Mouse (Mus musculus) olfactory bulb, adult 2 months (tissue): ENCODE results near the gene Dock2. TPM values are rescaled to one million over a fixed set of nuclear protein-coding genes. Genes with fewer than 3 reads are reported as not detected.

Source experiments
- H3K27ac ChIP-seq: fragments of 200-500 bp; 2 replicates; pipeline ENCODE4 v1.5.1; 2012; ENCODE audit warnings: low read depth, low read length; ENCODE audit not compliant: insufficient read depth
- H3K4me1 ChIP-seq: fragments of 200-500 bp; 2 replicates; pipeline ENCODE4 v1.6.1; 2012; ENCODE audit warnings: low read length; ENCODE audit not compliant: control insufficient read depth, insufficient read depth
- H3K4me3 ChIP-seq: fragments of 200-500 bp; 2 replicates; pipeline ENCODE4 v1.5.1; 2012; ENCODE audit warnings: mild to moderate bottlenecking, low read depth, low read length, moderate library complexity; ENCODE audit not compliant: insufficient read depth
- CTCF ChIP-seq: fragments of 200-500 bp; IDR thresholded peaks from 2 replicates; pipeline ENCODE4 v1.5.1; 2012; ENCODE audit warnings: low read depth, mild to moderate bottlenecking, low read length, moderate library complexity; ENCODE audit not compliant: insufficient read depth
- POLR2A ChIP-seq: fragments of 200-500 bp; IDR thresholded peaks from 2 replicates; pipeline ENCODE4 v1.6.1; 2012; ENCODE audit warnings: mild to moderate bottlenecking, low read depth, low read length, moderate library complexity; ENCODE audit not compliant: insufficient read depth
- WGBS: fragments of 180-500 bp; shearing (Covaris S2); methylation state at CpG from one replicate; pipeline ENCODE4 v1.1.7; 2018; 5-methylcytosine and 5-hydroxymethylcytosine counted together
- polyA plus RNA-seq: library from polyadenylated mRNA; stranded (reverse); fragments of >200 nt; gene quantifications from 2 replicates; pipeline ENCODE4 v1.2.4, GENCODE M21; 2012; ENCODE audit warnings: low replicate concordance; ENCODE audit not compliant: missing spikeins, insufficient read depth, insufficient read length

Dock2 gene
- polyA plus RNA-seq, 1 experiment = not detected

DNA sequence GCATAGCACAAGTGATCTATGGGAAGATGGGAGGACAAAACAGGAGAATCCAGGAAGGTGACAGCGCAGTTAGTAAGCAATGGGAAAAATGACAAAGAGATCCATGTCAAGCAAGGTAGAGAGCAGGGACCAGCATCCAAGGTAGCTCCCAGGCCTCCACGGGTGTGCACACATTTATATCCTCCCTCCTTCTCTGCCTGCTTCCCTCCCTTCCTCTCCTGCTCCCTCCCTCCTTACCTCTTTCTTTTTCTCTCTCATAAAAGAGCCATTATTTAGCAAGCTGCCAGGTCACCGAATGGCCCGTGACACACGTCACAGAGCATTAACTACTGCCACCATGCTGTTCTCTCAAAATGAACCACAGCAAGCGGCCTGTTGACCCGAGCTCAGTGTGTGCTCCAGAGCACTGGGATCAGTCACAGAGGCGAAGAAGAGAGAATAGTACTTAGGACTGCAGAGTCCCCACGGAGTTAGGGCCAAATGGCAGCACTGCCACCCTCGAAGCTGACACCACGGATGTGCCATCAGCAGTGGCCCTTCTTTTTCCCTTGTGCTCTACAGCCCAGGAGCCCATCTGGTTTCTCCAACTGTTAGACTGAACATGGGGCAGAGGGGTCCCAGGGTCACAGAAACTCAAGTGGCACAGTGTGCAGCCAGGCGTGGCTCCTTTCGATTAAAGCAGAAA is 499.4 kb downstream of the Dock2 start:
- H3K27ac ChIP-seq = no peak overlapping the region
- TF ChIP-seq CTCF (no peak), POLR2A (no peak)
- WGBS = 69% methylated on average over 13 of the region's 13 CpGs

DNA sequence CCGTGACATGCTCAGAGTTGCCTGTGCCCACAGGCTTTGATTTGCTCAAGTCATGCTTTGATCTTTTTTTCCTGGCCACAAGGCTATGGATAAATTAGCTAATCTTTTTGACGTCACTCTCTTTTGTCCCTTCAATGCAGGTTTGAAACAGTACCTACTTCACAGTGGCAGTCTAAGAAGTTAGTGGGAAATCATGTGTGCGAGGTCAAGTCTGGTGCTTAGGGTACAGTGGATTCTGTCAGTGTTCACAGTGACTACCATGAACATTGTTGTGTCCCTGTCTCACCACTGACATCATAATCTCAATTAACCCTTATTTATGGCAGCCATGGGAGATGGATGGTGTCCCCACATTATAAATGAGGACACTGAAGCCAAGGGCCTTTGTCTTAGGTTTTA is 506.6 kb downstream of the Dock2 start:
- 24% methylated on average over 3 of the region's 3 CpGs for WGBS
- Histone ChIP-seq H3K4me1 (peaks cover 15% of the 10 kb centered on the region), H3K4me3 (no peak overlapping the region), H3K27ac (no peak overlapping the region)
- TF ChIP-seq POLR2A (no peak), CTCF (no peak)

More for the DNA sequence above, 499.4 kb downstream of the Dock2 start:
- Histone ChIP-seq H3K4me1 (no peaks in the 10 kb centered on the region), H3K4me3 (no peak overlapping the region)

DNA sequence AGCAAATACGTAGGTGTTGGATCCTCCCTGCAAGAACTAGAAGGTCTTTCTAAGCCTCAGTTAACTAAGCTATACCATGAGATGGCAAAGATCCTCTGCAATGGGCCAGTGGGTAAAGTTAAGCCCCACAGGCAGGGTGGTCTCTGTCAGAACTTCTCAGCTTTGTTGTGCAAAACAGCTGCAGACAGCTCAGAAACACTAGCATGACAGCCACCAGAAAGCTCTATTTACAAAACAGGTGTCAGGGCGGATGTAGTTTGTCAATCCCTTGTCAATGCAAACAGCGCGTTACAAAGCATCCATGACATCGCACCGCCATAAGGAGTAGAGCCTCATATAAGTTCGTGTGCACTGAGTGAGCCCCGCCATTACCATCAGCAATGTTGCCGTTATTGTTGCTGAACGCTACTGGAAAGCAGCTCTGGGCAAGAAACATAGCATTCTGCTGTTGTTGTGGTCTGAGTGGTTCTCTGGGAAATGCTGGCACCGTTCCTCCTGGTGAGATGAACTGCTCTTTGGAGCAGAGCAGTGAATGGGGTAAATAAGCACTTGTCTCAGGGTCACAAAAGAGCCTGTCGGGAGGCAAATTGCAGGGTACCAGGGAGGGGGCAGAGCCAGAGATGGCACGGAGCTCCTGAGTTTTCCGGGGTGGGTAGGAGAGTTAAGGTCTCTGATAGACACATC is 507.2 kb downstream of the Dock2 start:
- no peak overlapping the region for H3K4me3 ChIP-seq
- H3K4me1 ChIP-seq = peaks cover 20% of the 10 kb centered on the region
- 19% methylated on average over 14 of the region's 14 CpGs for WGBS
- H3K27ac ChIP-seq = peak overlapping the region; percentile 71
- TF ChIP-seq CTCF (no peak), POLR2A (no peak)

DNA sequence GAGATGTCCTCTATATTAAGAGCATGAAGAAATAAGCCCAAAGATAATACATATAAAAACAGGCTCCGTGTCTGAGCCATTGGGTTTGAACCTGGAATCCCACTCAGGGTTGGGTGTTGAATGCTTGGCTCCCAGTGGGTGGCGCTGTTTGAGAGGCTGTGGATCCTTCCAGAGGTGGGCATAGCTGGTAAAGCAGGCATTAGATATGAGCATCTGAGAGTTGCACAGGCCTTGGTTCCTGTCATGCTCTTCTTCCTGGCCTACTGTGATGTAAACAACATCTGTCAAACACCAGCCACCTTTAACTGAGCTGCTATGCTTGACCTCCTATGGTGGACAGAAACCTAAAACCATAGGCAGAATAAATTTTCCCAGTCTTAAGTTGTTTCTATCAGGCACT is 507.8 kb downstream of the Dock2 start:
- WGBS = 52% methylated on average over 2 of the region's 2 CpGs
- Histone ChIP-seq H3K27ac (peak overlapping the region; percentile 71), H3K4me1 (peaks cover 20% of the 10 kb centered on the region), H3K4me3 (no peak overlapping the region)
- TF ChIP-seq CTCF = peak; percentile 48; the same call in 1 of the 2 replicates
- no peak for TF ChIP-seq POLR2A

DNA sequence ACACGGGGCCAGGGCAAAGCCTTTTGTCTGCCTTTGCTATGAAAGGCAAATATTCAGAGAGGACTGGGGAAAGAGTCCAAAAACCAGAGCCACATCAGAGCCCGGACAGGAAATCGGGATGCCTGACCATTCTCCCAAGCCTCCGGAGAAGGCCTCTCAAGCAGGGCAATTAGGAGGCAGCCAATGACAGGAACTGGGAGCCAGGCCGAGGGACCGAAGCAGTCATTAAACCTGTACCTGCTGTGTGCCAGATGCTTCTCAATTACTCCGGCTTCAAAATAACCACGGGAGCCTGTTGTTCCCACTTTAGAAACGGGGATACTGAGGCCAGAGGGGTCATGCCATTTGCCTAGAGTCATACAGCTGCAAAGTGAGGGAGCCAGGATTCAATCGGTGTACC is 511.7 kb downstream of the Dock2 start:
- no peak overlapping the region for H3K4me3 ChIP-seq
- WGBS = 46% methylated on average over 10 of the region's 10 CpGs
- TF ChIP-seq CTCF = no peak
- TF ChIP-seq POLR2A = no peak
- H3K27ac ChIP-seq = no peak overlapping the region
- H3K4me1 ChIP-seq = peaks cover 20% of the 10 kb centered on the region

DNA sequence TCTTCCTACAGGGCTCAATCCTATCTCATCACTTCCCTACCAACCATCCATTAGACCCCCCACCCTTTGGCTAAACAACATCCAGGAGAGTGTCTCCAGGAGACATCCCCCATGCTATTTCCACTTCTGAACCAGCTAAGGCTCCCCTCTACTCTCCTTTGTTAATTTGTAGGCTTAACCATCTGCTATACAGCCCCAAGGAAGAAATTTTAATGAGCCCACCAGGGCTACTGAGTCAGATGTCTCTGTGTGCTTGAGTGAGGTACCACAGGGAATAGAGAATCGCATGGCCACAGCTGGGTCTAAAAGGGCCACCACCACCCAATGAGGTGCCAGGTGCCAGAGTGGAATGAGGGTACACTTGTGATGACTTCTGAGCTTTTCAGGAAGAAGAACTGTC is 519.6 kb downstream of the Dock2 start:
- 97% methylated on average over 1 of the region's 1 CpGs for WGBS

DNA sequence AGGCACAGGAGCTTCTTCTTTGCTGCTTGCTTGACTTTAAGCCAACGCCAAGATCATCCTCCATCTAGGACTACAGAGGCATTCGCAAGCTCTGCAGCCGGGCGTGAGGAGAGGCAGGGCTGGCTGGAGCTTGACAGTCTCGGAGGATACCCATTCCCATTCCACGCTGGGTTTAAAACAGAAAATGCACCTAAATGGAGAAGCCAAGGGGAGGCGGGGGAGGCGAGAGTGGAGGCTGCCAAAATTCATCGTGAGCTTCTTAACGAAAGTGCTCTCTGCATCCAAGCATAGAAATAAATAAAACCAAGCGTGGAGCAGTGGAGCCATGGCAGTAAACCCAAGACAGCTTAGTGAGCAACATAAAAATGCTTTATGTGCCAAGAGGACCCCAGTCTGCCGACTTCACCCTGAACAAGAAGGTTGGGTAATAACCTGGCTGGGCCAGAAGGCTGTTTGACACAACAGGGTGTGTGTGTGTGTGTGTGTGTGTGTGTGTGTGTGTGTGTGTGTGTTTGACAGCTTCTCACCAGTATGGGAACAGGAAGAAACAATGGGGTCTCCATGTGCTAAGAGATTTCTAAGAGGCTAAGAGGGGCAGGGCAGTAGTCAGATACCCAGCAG is 524.7 kb downstream of the Dock2 start:
- Histone ChIP-seq H3K4me1 (no peaks in the 10 kb centered on the region; the same call in 1 of the 2 replicates), H3K4me3 (no peak overlapping the region), H3K27ac (no peak overlapping the region)
- TF ChIP-seq CTCF = no peak
- TF ChIP-seq POLR2A = no peak
- 58% methylated on average over 12 of the region's 12 CpGs for WGBS

More for the DNA sequence above, 519.6 kb downstream of the Dock2 start:
- no peak overlapping the region for H3K27ac ChIP-seq
- H3K4me1 ChIP-seq = no peaks in the 10 kb centered on the region
- no peak for TF ChIP-seq CTCF
- no peak for TF ChIP-seq POLR2A
- H3K4me3 ChIP-seq = no peak overlapping the region

DNA sequence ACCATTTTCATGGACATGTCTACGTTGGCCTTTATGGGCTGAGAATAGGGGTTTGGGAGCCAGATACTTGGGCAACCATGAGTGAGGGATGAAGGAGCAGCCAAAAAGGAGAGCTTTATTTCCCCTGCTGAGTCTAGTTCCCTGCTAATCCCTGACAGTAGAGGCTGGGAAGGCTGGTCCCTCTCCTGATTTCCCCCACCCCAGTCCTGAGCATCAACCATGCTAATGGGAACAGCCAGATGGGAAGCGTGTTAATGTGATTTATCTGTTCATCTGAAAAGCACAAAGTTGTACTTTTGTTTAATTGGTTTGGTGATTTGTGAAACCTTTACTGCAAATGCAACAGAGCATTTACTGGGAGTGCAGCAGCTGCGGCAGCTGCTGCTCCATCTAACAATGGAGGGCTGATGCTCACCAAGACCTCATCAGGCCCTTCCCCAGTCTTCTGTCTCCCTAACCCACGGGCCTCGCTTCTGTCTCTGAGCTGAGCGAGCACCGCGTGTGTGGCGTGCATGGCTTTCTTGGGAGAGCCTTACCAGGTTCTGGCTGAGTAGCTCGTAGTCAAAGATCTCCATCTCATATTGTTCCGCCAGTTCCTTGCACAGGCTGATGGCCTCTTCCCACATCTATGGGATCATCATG is 526.0 kb downstream of the Dock2 start:
- Histone ChIP-seq H3K4me1 (no peaks in the 10 kb centered on the region; the same call in 1 of the 2 replicates), H3K27ac (no peak overlapping the region), H3K4me3 (no peak overlapping the region)
- 88% methylated on average over 11 of the region's 11 CpGs for WGBS
- TF ChIP-seq POLR2A (no peak), CTCF (no peak)

DNA sequence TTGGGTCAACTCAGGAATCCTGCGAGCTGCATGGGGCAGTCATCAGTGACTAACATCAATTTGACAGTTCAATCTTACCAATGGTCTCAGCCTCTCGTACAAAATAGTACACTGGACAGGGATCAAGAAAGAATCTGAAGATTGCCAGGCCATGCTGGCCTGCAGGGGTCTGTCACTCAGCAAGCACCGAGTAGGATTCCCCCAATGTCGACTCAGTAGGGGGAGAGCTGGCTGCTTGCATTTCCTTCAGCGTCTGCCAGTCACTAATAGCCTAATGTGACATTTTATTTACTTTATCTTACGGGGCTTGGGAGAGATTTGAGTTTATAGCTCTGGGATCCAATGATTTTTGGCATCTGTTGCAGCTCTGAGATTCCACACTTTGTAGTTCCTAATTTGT is 540.7 kb downstream of the Dock2 start:
- WGBS = 59% methylated on average over 6 of the region's 6 CpGs

More for the DNA sequence above, 540.7 kb downstream of the Dock2 start:
- no peak overlapping the region for H3K27ac ChIP-seq
- no peak for TF ChIP-seq CTCF
- TF ChIP-seq POLR2A = no peak
- H3K4me3 ChIP-seq = no peak overlapping the region
- no peaks in the 10 kb centered on the region for H3K4me1 ChIP-seq
